ENCODE assay signal across 32 mouse cellular contexts in the genomic region with DNA sequence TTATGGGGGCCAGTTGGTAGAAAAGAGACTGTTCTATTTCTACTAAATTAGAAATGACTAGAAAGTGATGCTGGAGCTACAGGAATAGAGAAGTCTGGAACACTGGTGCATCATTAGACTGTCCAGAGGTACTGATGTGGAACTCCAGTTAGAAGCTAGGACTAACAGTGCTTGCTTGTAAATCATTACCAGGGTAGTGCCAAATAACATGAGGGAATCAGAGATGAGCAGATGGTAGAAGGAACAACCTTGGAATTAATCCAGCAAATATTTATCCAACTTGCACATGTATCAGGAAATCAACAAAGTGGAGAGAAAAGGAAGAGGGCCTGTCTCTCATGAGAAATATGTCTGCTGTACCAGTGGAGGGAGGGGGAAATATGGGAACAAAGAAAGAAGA.
DNase-seq lines count a peak whose midpoint lies in the region; ATAC-seq and TF ChIP-seq lines count a peak whose summit lies in the region.
"Had no signal": no experiment of that assay in that cellular context is flagged by ENCODE, and none has a peak within 500 bp of the region (broad histone marks: within the 10 kb centered on the region; RNA-seq: fewer than 3 reads in every experiment).

No protein-coding gene starts in this region.

- no peak overlapping the region for H3K9ac ChIP-seq in forebrain, embryonic 16.5 days (replicated peaks; ENCODE audit: low read depth, low read length)
- no peak overlapping the region for H3K9ac ChIP-seq in forebrain, postnatal 0 days
- H3K9ac ChIP-seq: embryonic facial prominence, embryonic 12.5 days; hindbrain, embryonic 12.5 days; intestine, embryonic 15.5 days; kidney, embryonic 15.5 days; lung, embryonic 15.5 days; neural tube, embryonic 12.5 days had no signal

- DNase-seq in cerebellum, adult 9-11 months, result peak; percentile 6
- no peak for DNase-seq in cerebellum, adult 11-12 months
- no peak for DNase-seq in forebrain, postnatal 0 days
- peak; percentile 5 for DNase-seq in layer of hippocampus, adult 11-12 months (ENCODE audit: low spot score)
- DNase-seq in layer of hippocampus, postnatal 10 days (ENCODE audit: low spot score in 2 of 2), result no peak
- DNase-seq in brain, adult 2 months (ENCODE audit: low read depth, low spot score), result peak; percentile 43
- DNase-seq in frontal cortex, postnatal 10 days (ENCODE audit: low spot score in 2 of 2), result no peak
- DNase-seq: adrenal gland, postnatal 10 days; embryo, embryonic 11 days; gastrocnemius, adult 2 months; gastrocnemius, postnatal 36 days; heart, adult 18-20 months; heart, postnatal 36 days; liver; right cerebral cortex, adult 18-20 months; right cerebral cortex, postnatal 4 days; thymus, adult 18-20 months; thymus, postnatal 25 days had no signal

- no peak for TF ChIP-seq CTCF in forebrain, postnatal 0 days (IDR thresholded peaks at IDR 0.05; ENCODE audit: low read depth)

- H3K4me2 ChIP-seq in forebrain, embryonic 16.5 days (ENCODE audit: low read length), result no peak overlapping the region
- no peak overlapping the region for H3K4me2 ChIP-seq in forebrain, postnatal 0 days (ENCODE audit: low read depth)
- H3K4me2 ChIP-seq: embryonic facial prominence, embryonic 12.5 days; heart, embryonic 11.5 days; hindbrain, embryonic 12.5 days; intestine, embryonic 15.5 days; kidney, embryonic 15.5 days; lung, embryonic 15.5 days; neural tube, embryonic 12.5 days had no signal

- peak; percentile 33 for ATAC-seq in forebrain, embryonic 16.5 days
- ATAC-seq in forebrain, postnatal 0 days, result no peak
- ATAC-seq: hindbrain, postnatal 0 days; intestine, embryonic 15.5 days; midbrain, embryonic 16.5 days; Patski had no signal

- no peak overlapping the region for H3K27ac ChIP-seq in forebrain, embryonic 16.5 days (ENCODE audit: low read length)
- no peak overlapping the region for H3K27ac ChIP-seq in forebrain, postnatal 0 days (ENCODE audit: low read depth, low read length)
- H3K27ac ChIP-seq: embryonic facial prominence, embryonic 12.5 days; gastrocnemius, adult 2 months; hindbrain, embryonic 12.5 days; hindbrain, postnatal 0 days; intestine, embryonic 15.5 days; kidney, embryonic 15.5 days; lung, embryonic 15.5 days; midbrain, embryonic 10.5 days; neural tube, embryonic 12.5 days; stomach, postnatal 0 days had no signal

- H3K4me1 ChIP-seq in forebrain, embryonic 16.5 days (replicated peaks; ENCODE audit: control insufficient read depth, insufficient read depth, low read length), result no peaks in the 10 kb centered on the region
- H3K4me1 ChIP-seq in forebrain, postnatal 0 days (ENCODE audit: insufficient read depth), result no peaks in the 10 kb centered on the region
- H3K4me1 ChIP-seq: embryonic facial prominence, embryonic 12.5 days; hindbrain, embryonic 12.5 days; intestine, embryonic 15.5 days; kidney, embryonic 15.5 days; lung, embryonic 15.5 days; midbrain, embryonic 10.5 days; neural tube, embryonic 12.5 days had no signal

- H3K27me3 ChIP-seq in forebrain, embryonic 16.5 days (replicated peaks; ENCODE audit: control insufficient read depth, insufficient read depth, low read length), result no peaks in the 10 kb centered on the region
- H3K27me3 ChIP-seq in forebrain, postnatal 0 days (ENCODE audit: insufficient read depth, low read length), result no peaks in the 10 kb centered on the region
- H3K27me3 ChIP-seq: embryonic facial prominence, embryonic 12.5 days; hindbrain, embryonic 12.5 days; intestine, embryonic 15.5 days; kidney, embryonic 15.5 days; lung, embryonic 15.5 days; neural tube, embryonic 12.5 days; Patski had no signal

- H3K36me3 ChIP-seq in forebrain, embryonic 16.5 days (ENCODE audit: control insufficient read depth, insufficient read depth), result no peaks in the 10 kb centered on the region
- H3K36me3 ChIP-seq in forebrain, postnatal 0 days (ENCODE audit: insufficient read depth), result no peaks in the 10 kb centered on the region
- H3K36me3 ChIP-seq: embryonic facial prominence, embryonic 12.5 days; hindbrain, embryonic 12.5 days; intestine, embryonic 15.5 days; kidney, embryonic 15.5 days; lung, embryonic 15.5 days; midbrain, embryonic 10.5 days; neural tube, embryonic 12.5 days had no signal

- H3K4me3 ChIP-seq in forebrain, embryonic 16.5 days (replicated peaks; ENCODE audit: low read length), result no peak overlapping the region
- no peak overlapping the region for H3K4me3 ChIP-seq in forebrain, postnatal 0 days (ENCODE audit: low read depth, low read length)
- H3K4me3 ChIP-seq: embryonic facial prominence, embryonic 12.5 days; gastrocnemius, adult 2 months; hindbrain, embryonic 12.5 days; intestine, embryonic 15.5 days; kidney, embryonic 15.5 days; lung, embryonic 15.5 days; midbrain, embryonic 10.5 days; myocyte; neural tube, embryonic 12.5 days had no signal

- H3K9me3 ChIP-seq in forebrain, embryonic 16.5 days (ENCODE audit: control insufficient read depth, low read length), result no peaks in the 10 kb centered on the region
- H3K9me3 ChIP-seq in forebrain, postnatal 0 days (ENCODE audit: low read length), result no peaks in the 10 kb centered on the region
- H3K9me3 ChIP-seq: embryonic facial prominence, embryonic 12.5 days; hindbrain, embryonic 12.5 days; intestine, embryonic 15.5 days; kidney, embryonic 15.5 days; lung, embryonic 15.5 days; midbrain, embryonic 10.5 days; neural tube, embryonic 12.5 days had no signal

Comparison
In these comparisons a context has a peak if more than half of its experiments do, and no peak if none do; other contexts are left out.
1. DNase-seq: peak in cerebellum, adult 9-11 months (single experiment), layer of hippocampus, adult 11-12 months (single experiment) and brain, adult 2 months (single experiment); none in cerebellum, adult 11-12 months (single experiment), forebrain, postnatal 0 days (single experiment), layer of hippocampus, postnatal 10 days (0 of 2) and frontal cortex, postnatal 10 days (0 of 2).